Mouse (Mus musculus) CH12.LX (cell line): ENCODE data around the gene Zc3h18.

Source experiments
- ELF1 ChIP-seq: IDR thresholded peaks from 2 replicates; pipeline ENCODE4 v1.6.1; 2014; ENCODE audit warnings: low read depth, mild to moderate bottlenecking, inconsistent platforms, low read length, improper control_type of control experiment
- KAT2A ChIP-seq: IDR thresholded peaks from 2 replicates; pipeline ENCODE4 v1.6.1; 2012; ENCODE audit warnings: low read length, improper control_type of control experiment, inconsistent platforms; ENCODE audit not compliant: insufficient replicate concordance
- MAFK ChIP-seq: IDR thresholded peaks from 2 replicates; pipeline ENCODE4 v1.6.1; 2011; ENCODE audit warnings: low read length, improper control_type of control experiment; ENCODE audit not compliant: insufficient replicate concordance
- SIN3A ChIP-seq: IDR thresholded peaks from 2 replicates; pipeline ENCODE4 v1.6.1; 2012; ENCODE audit warnings: low read length, improper control_type of control experiment, inconsistent platforms

DNA sequence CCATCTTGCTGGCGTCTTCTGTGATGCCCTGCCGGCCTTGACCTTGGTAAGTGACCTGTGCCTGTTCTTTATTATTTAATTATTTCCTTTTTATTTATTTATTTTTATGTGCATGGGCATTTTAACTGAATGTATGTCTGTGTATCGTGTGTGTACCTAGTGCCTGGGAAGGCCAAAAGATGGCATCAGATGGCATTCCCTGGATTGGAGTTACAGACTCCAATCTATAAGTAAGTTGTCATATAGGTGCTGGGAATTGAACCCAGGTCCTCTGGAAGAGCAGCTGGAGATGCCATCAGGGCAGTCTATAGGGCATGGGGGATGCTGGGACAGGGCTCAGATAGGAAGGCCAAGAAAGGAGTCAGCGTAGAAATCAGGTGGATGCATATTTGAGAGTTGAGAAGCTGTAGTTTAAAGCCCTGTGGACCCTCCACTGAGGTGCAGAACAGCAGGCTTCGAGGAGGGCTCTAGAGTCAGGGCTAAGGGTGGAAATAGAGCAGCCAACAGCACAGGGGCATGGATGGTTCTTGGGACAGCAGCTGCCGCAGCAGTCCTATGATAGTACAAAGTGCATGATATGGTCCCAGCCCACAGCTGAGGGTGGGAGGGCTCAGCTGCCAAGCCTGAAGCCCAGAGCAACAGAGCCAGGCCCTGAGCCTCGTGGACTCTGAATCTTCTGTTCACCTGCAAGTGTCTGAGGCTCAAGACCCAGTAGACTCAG lies 15.6 kb upstream of the Zc3h18 start, which contains the start of gene Trhr2:
- TF ChIP-seq ELF1: no peak
- TF ChIP-seq SIN3A: no peak
- no peak for TF ChIP-seq MAFK
- no peak for TF ChIP-seq KAT2A
